ENCODE assay signal across 25 mouse cellular contexts in the genomic region with DNA sequence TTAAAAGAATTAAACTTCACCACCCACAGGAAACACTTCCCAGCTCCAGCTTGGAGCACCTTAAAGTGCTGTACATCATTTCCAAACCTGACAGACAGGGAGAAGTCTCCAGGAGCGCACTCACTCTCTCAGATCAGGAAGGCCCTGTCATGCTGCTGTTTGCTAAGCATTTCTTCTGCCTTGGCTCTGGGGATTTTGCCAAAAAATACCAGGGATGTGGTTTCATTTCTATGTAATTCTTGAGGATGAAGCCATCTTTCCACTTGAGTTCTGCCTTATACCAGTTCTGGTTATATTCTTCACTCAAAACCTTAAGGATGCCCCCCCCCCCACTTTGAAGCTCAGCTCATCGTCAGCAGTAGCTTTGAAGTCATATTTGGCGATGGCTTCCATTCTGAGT.
"Had no signal": no experiment of that assay in that cellular context is flagged by ENCODE, and none has a peak within 500 bp of the region (broad histone marks: within the 10 kb centered on the region; RNA-seq: fewer than 3 reads in every experiment).

No protein-coding gene starts in this region.

- H3K4me1 ChIP-seq: hindbrain, embryonic 13.5 days; hindbrain, embryonic 15.5 days; limb, embryonic 10.5 days; limb, embryonic 12.5 days had no signal

- H3K9ac ChIP-seq: heart, embryonic 13.5 days; heart, embryonic 15.5 days; hindbrain, embryonic 13.5 days; hindbrain, embryonic 15.5 days; limb, embryonic 12.5 days; liver, embryonic 14.5 days had no signal

- H3K4me2 ChIP-seq: heart, embryonic 11.5 days; heart, embryonic 13.5 days; heart, embryonic 15.5 days; hindbrain, embryonic 13.5 days; hindbrain, embryonic 15.5 days; limb, embryonic 12.5 days had no signal

- DNase-seq: gastrocnemius, postnatal 14 days; gastrocnemius, postnatal 36 days; heart, adult 11 months; heart, adult 2 months; heart, postnatal 14 days; heart, postnatal 36 days; kidney, adult 11 months; kidney, adult 2 months; kidney, adult 9 months; kidney, postnatal 10 days; kidney, postnatal 25 days; kidney, postnatal 4 days; liver had no signal

- ATAC-seq: hindbrain, postnatal 0 days; intestine, embryonic 16.5 days had no signal

- H3K4me3 ChIP-seq: heart, adult 2 months; heart, embryonic 13.5 days; heart, embryonic 15.5 days; hindbrain, embryonic 13.5 days; hindbrain, embryonic 15.5 days; layer of hippocampus, adult 2 months; left cerebral cortex, adult 2 months; limb, embryonic 10.5 days; limb, embryonic 12.5 days had no signal

- H3K9me3 ChIP-seq: heart, embryonic 13.5 days; heart, embryonic 15.5 days; hindbrain, embryonic 13.5 days; hindbrain, embryonic 15.5 days; limb, embryonic 10.5 days; limb, embryonic 12.5 days had no signal

- H3K27me3 ChIP-seq: heart, embryonic 13.5 days; heart, embryonic 15.5 days; hindbrain, embryonic 13.5 days; hindbrain, embryonic 15.5 days; limb, embryonic 12.5 days had no signal

- H3K27ac ChIP-seq: heart, adult 2 months; heart, embryonic 13.5 days; heart, embryonic 15.5 days; hindbrain, embryonic 13.5 days; hindbrain, embryonic 15.5 days; hindbrain, postnatal 0 days; layer of hippocampus, adult 2 months; left cerebral cortex, adult 2 months; limb, embryonic 10.5 days; limb, embryonic 12.5 days; liver, embryonic 14.5 days had no signal
